Mouse (Mus musculus) hindbrain, embryonic 11.5 days (tissue): ENCODE data around the gene Cdc42bpb. TPM values are rescaled to one million over a fixed set of nuclear protein-coding genes. Genes with fewer than 3 reads are reported as not detected.

Experiments used
- polyA plus RNA-seq: library from polyadenylated mRNA; unstranded; fragments of >200 nt; fragmentation: Nextera tagmentation; extraction: Ambion mirVana; gene quantifications from 2 replicates; pipeline ENCODE4 v1.2.1, GENCODE M21; 2014

Gene Cdc42bpb
- polyA plus RNA-seq, 1 experiment from 2014 or later, result 31.9 TPM

Other genes starting within 250 kb of the Cdc42bpb start
- gene Traf3, start 211.3 kb downstream of the Cdc42bpb start, polyA plus RNA-seq, result 11.4 and 16.2 TPM in 2 replicates
- not detected in 2 replicates for gene 4930595D18Rik, start 193.2 kb downstream of the Cdc42bpb start, polyA plus RNA-seq
- 0.76 TPM in 1 of 2 replicates, not detected in the other for gene Amn, start 106.6 kb downstream of the Cdc42bpb start, polyA plus RNA-seq
- 0.47 TPM in 1 of 2 replicates, not detected in the other for gene Lbhd2, start 29.1 kb upstream of the Cdc42bpb start, polyA plus RNA-seq
- gene Exoc3l4, start 39.3 kb upstream of the Cdc42bpb start, polyA plus RNA-seq, result 3.5 and 3.8 TPM in 2 replicates
- 1.9 and 2.0 TPM in 2 replicates for gene Tnfaip2, start 64.8 kb upstream of the Cdc42bpb start, polyA plus RNA-seq
- 8.9 and 10.1 TPM in 2 replicates for gene Gm266, start 108.1 kb upstream of the Cdc42bpb start, polyA plus RNA-seq
- 695 and 707 TPM in 2 replicates for gene Eif5, start 160.3 kb upstream of the Cdc42bpb start, polyA plus RNA-seq
- 76.6 and 76.8 TPM in 2 replicates for gene Mark3, start 196.8 kb upstream of the Cdc42bpb start, polyA plus RNA-seq